Mouse (Mus musculus) bone marrow, adult 2 months (tissue): Measurements from ENCODE around the gene Cpe. TPM values are rescaled to one million over a fixed set of nuclear protein-coding genes. Genes with fewer than 3 reads are reported as not detected.
A peak's percentile ranks its signal among the peaks of the same experiment; 100 is the strongest.

ENCODE experiments used
- H3K27ac ChIP-seq: fragments of 200-500 bp; 2 replicates; pipeline ENCODE4 v1.5.1; 2012; ENCODE audit warnings: low read depth, mild to moderate bottlenecking, control low read depth, inconsistent platforms, low read length; ENCODE audit not compliant: control insufficient read depth, poor library complexity, insufficient read depth
- H3K4me1 ChIP-seq: fragments of 200-500 bp; 2 replicates; pipeline ENCODE4 v1.6.1; 2011; ENCODE audit warnings: low read length; ENCODE audit not compliant: control insufficient read depth, insufficient read depth
- H3K4me3 ChIP-seq: fragments of 200-500 bp; replicated peaks from 2 replicates; pipeline ENCODE3; 2011; ENCODE audit warnings: mild to moderate bottlenecking, low read depth, low read length, control low read depth; ENCODE audit not compliant: control insufficient read depth
- CTCF ChIP-seq: fragments of 200-500 bp; IDR thresholded peaks from 2 replicates; pipeline ENCODE4 v1.5.1; 2011; ENCODE audit warnings: low read length, control low read depth; ENCODE audit not compliant: control insufficient read depth, insufficient read depth
- POLR2A ChIP-seq: fragments of 200-500 bp; IDR thresholded peaks from 2 replicates; pipeline ENCODE4 v1.6.1; 2011; ENCODE audit warnings: low read depth, mild to moderate bottlenecking, control low read depth, low read length, borderline replicate concordance; ENCODE audit not compliant: control insufficient read depth
- WGBS: fragments of 180-500 bp; shearing (Covaris S2); methylation state at CpG from one replicate; pipeline ENCODE4 v1.1.7; 2018; 5-methylcytosine and 5-hydroxymethylcytosine counted together
- polyA plus RNA-seq: library from polyadenylated mRNA; stranded (reverse); fragments of >200 nt; gene quantifications from 2 replicates; pipeline ENCODE4 v1.2.4, GENCODE M21; 2011; ENCODE audit warnings: low replicate concordance; ENCODE audit not compliant: missing spikeins, insufficient read depth, insufficient read length

Gene Cpe
- polyA plus RNA-seq, 1 experiment: 6.2 TPM

DNA sequence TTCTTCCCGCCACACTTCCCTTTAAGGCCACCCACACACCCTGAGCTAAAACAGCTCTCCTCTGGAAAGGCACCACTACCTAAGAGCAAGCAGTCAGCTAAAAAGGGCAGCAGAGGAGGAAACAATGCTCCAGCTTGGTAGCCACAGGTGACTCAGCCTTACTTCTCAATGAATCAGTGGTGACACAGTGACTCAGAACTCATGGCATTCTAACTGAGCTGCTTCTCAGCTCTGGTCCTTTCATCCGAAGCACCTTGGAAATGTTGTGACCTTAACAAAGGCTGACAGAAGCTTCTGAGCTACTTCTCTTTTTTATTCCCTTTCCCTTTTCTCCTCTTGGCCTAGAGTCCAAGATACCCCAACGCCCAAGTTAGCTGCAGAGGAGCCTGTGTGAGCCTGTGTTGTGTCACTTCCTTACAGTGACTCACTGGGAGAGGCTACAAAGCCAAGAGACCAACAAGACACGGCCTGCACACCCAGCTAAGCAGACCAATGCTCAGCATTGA is 33.4 kb upstream of the Cpe start:
- no peak overlapping the region for H3K27ac ChIP-seq
- WGBS: 32% methylated on average over 4 of the region's 4 CpGs
- TF ChIP-seq POLR2A: no peak
- TF ChIP-seq CTCF: no peak
- no peak overlapping the region for H3K4me3 ChIP-seq
- H3K4me1 ChIP-seq: no peaks in the 10 kb centered on the region

DNA sequence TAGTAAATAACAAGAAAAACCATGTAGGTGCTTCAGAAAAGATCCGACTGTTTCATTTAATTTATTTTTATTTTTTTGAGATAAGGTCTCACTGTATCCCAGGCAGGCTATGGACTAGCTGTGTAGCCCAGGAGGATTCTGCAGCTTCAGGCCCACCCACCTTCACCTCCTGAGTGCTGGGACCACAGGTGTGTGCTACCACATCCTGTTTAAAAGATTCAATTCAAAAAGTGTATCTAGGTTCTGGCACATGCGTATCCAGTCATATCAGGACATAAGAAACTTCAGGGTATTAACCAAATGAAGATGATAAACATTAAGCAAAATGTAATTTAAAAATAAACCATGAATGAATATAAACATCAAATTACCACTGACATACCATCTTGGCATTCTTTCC is 30.4 kb upstream of the Cpe start:
- no peak for TF ChIP-seq POLR2A
- TF ChIP-seq CTCF: no peak
- Histone ChIP-seq H3K4me1 (no peaks in the 10 kb centered on the region), H3K4me3 (no peak overlapping the region), H3K27ac (no peak overlapping the region)
- 86% methylated on average over 2 of the region's 2 CpGs for WGBS

GRCm38 (mm10) chr8:64717868-64718267 is 25.0 kb upstream of the Cpe start:
- 0 out of 2 replicates have a peak, but pooled peaks have one; percentile 7 for TF ChIP-seq CTCF
- no peak for TF ChIP-seq POLR2A
- 90% methylated on average over 7 of the region's 7 CpGs for WGBS
- Histone ChIP-seq H3K4me3 (no peak overlapping the region), H3K27ac (no peak overlapping the region), H3K4me1 (no peaks in the 10 kb centered on the region)

GRCm38 (mm10) chr8:64712499-64712898 is 19.6 kb upstream of the Cpe start:
- Histone ChIP-seq H3K4me1 (no peaks in the 10 kb centered on the region), H3K4me3 (no peak overlapping the region), H3K27ac (no peak overlapping the region)
- no peak for TF ChIP-seq POLR2A
- no peak for TF ChIP-seq CTCF
- WGBS: 71% methylated on average over 7 of the region's 7 CpGs

GRCm38 (mm10) chr8:64711544-64711943 is 18.7 kb upstream of the Cpe start:
- TF ChIP-seq POLR2A: no peak
- no peak for TF ChIP-seq CTCF
- Histone ChIP-seq H3K27ac (no peak overlapping the region), H3K4me1 (no peaks in the 10 kb centered on the region), H3K4me3 (no peak overlapping the region)
- WGBS: 5% methylated on average over 1 of the region's 1 CpGs

- H3K27ac ChIP-seq: no peak overlapping the region
- no peak overlapping the region for H3K4me3 ChIP-seq
- no peak for TF ChIP-seq POLR2A
- no peak for TF ChIP-seq CTCF
Measured at GRCm38 (mm10) chr8:64707481-64707880, 14.6 kb upstream of the Cpe start.

GRCm38 (mm10) chr8:64703191-64703590 is 10.3 kb upstream of the Cpe start:
- H3K27ac ChIP-seq: no peak overlapping the region
- no peak overlapping the region for H3K4me3 ChIP-seq
- no peak for TF ChIP-seq CTCF
- no peak for TF ChIP-seq POLR2A
- no peaks in the 10 kb centered on the region for H3K4me1 ChIP-seq
- WGBS: 79% methylated on average over 1 of the region's 1 CpGs

More at GRCm38 (mm10) chr8:64707481-64707880, 14.6 kb upstream of the Cpe start:
- no peaks in the 10 kb centered on the region for H3K4me1 ChIP-seq

DNA sequence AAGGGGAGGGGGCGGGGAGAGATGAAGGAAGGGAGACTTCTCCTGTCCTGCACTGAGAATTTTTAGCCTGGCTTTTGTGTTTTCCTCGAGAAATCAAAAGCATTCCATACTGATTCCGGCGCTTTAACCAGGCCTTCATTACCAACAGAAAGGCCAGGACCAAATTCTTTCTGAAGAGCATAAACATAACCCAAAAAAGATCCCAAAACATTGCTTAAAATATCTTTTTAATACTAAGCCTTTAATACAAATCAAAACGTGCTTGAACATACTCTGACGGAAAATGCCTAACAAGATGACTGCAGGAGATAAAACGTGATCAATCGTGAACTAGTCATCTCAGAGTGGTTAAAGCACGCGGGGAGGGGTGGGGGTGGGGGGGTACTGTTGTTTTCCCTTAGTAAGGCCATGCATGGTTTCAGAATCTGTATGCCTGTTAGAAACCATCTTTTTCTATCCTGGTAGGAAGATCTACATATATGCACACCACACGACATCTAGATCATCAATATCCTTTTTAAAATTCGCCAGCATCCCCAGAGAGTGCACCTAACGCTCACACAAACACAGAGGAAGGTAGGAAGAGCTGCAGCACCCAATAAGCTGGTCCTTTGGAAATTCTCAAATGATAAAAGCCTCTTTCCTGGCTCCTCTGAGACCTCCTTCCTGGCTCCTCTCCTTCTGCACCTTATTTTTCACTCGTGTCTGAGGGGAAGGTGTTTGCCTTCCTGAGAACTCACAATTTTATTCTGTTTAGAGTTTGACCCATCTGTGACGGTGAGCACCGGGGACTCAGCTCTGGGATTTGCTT is 1.1 kb downstream of the Cpe start:
- Histone ChIP-seq H3K4me3 (no peak overlapping the region), H3K27ac (no peak overlapping the region), H3K4me1 (no peaks in the 10 kb centered on the region)
- 30% methylated on average over 16 of the region's 16 CpGs for WGBS
- TF ChIP-seq CTCF: no peak
- no peak for TF ChIP-seq POLR2A
